Mouse (Mus musculus) adrenal gland, adult 18-20 months (tissue): ENCODE results near the gene Olfr1387. TPM values are rescaled to one million over a fixed set of nuclear protein-coding genes. Genes with fewer than 3 reads are reported as not detected.
"Not testable (repeated sequence)": the region's sequence is repeated elsewhere in the genome, so short reads cannot be mapped to it uniquely, and the experiment has no call there.

ENCODE experiments used
- DNase-seq, 2 experiments: peaks; one replicate each; pipeline ENCODE4 v3.0.0; 2021 to 2022; ENCODE audit warnings: low spot score in 2 of 2
- long read RNA-seq, 2 experiments: library from polyadenylated mRNA; stranded (forward); transcript quantifications; one replicate each; pipeline ENCODE4 v2.0.0; 2021
- total RNA-seq, 2 experiments: library from RNA; stranded (reverse); gene quantifications; 1 replicate in 1 of 2; 2 replicates in 1 of 2; pipeline ENCODE4 v1.2.3; 2021

The Olfr1387 gene
- not detected for total RNA-seq
- long read RNA-seq, experiment 1, result 0 reads
- long read RNA-seq, experiment 2, result 0 reads

- DNase-seq, result no peak
These were observed at the start of gene Olfr1387 for GRCm38 (mm10) chr11:49455043-49455442. Gene Olfr1387, plus strand, starts transcription at chr11:49455343.

DNA sequence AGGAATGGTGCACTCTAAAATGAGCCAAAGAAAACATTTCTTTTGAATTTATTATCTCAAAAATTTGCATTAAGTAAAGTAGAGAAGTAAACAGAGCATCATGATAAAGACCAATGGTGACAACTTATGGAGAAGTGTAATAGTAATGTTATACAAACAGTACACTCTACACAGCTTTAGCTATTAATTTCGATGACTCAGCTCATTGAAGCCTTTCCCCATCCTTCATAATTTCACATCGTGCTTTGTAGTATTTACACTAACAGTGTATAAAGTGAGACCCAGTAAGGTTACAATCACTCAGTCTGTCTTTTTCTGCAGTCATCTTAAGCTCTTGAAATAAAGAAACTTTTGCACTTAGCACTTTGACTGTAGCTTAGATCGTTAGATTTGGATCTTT lies 48.4 kb upstream of the Olfr1387 start:
- no peak for DNase-seq

DNA sequence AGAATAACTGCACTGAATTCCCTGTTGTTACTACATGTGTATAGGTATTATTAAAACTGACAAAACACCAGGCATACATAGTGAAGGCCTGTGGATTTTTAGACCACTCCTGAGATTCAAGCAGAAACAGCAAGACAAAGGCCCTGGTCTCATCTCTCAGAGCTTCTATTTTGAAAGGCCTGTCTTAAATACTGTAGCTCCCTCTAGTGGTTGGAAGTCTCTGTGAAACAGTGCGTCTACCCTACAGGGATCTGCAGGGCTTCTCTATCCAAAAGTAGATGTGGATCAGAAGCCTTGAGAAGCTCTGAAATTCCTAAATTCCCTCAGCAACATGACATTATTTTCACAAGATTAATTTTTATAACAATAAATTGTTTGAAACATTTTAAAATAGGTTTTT lies 44.6 kb upstream of the Olfr1387 start:
- no peak for DNase-seq

DNA sequence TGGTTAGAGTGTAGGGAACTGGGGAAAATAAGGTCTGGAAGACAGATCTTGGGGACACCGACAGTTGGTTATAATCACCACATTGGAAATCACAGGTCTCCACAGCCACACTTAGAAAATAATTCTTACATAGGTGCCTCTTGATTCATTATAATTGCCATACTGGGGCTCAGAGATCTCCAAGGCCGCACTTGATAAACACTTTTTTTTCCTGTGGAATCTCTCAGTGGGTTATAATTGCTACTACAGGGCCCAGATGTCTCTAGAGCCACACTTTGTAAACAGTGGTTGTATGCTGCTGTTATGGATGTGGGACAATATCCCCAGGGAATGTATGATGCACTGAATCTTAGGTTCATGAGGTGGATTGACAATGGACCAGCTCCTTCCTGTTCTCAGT lies 32.4 kb upstream of the Olfr1387 start, which contains the start of gene Olfr1389:
Gene Olfr1389 (plus strand): TSS at position 301 of the 400 bp plus-strand sequence.
- no peak for DNase-seq

GRCm38 (mm10) chr11:49425257-49425927 lies 29.8 kb upstream of the Olfr1387 start:
- DNase-seq, result no peak

DNA sequence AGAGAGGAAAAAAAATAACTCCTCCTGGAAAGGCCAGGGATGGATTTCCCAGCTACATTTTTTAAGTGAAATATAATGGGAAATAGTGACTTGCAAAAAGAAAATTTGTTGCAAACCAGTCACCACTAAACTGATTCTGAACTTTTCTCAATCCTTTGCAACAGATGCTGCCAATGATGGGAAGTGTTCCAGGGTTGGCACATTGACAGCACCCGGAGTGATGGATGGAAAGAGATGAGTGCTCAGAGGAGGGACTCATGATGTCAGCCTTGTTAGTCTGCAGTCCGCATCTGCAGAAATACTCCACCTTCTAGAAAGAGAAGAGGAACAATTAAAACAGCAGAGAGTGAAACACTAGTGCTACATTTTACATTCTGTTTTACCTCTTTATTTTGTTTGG lies 25.5 kb upstream of the Olfr1387 start:
- no peak for DNase-seq

GRCm38 (mm10) chr11:49436411-49436810 lies 18.7 kb upstream of the Olfr1387 start, which contains the start of gene Olfr1388:
Gene Olfr1388, plus strand, starts transcription at chr11:49436624.
- peak in 1 of 2 experiments; percentile 19 for DNase-seq

DNA sequence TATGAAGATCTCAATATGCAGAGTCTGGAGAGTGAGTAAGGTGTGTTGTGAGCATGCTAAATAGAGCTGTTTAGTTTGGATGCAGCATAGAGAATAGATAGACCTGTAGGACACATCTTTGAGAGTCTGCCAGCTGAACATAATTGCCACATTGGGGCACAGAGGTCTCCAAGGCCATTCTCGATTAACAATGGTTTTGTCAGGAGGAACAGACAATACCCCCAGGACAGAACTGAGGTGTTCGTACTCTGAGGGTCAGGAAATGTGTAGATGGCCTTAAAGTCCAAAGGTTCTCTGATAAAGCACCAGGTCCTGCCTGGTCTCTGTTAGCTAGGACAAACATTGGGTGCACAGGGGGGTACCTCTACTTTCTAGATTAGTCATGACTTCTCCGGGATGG lies 9.6 kb downstream of the Olfr1387 start, which contains the start of gene Olfr1386:
Gene Olfr1386 (plus strand): TSS at position 301 of the 400 bp plus-strand sequence.
- not testable (repeated sequence) for DNase-seq

- no peak for DNase-seq
These were observed 30.8 kb downstream of the Olfr1387 start for GRCm38 (mm10) chr11:49485973-49486372.

GRCm38 (mm10) chr11:49488770-49489169 lies 33.6 kb downstream of the Olfr1387 start, which contains the start of gene Olfr1385:
Gene Olfr1385, plus strand, starts transcription at chr11:49489070.
- not testable (repeated sequence) for DNase-seq

Other genes starting within 250 kb of the Olfr1387 start
- 100 to 1,000 TPM; 114 to 141 TPM for gene Mgat1, start 211.2 kb upstream of the Olfr1387 start, total RNA-seq
- gene Olfr1393, start 177.0 kb upstream of the Olfr1387 start, total RNA-seq, result not detected
- under 1 TPM in 1 of 2 experiments, not detected in 1; 0.10 TPM for gene Olfr1392, start 170.1 kb upstream of the Olfr1387 start, total RNA-seq
- gene Olfr10, start 150.6 kb upstream of the Olfr1387 start, total RNA-seq, result not detected
- not detected for gene Olfr1391, start 132.6 kb upstream of the Olfr1387 start, total RNA-seq
- not detected for gene Olfr1390, start 120.2 kb upstream of the Olfr1387 start, total RNA-seq
- not detected for gene Olfr1389, start 32.3 kb upstream of the Olfr1387 start, total RNA-seq
- under 1 TPM in 1 of 2 experiments, not detected in 1; 0.17 TPM for gene Olfr1388, start 18.7 kb upstream of the Olfr1387 start, total RNA-seq
- not detected for gene Olfr1386, start 9.7 kb downstream of the Olfr1387 start, total RNA-seq
- gene Olfr1385, start 33.7 kb downstream of the Olfr1387 start, total RNA-seq, result not detected
- not detected for gene Olfr1384, start 51.4 kb downstream of the Olfr1387 start, total RNA-seq
- gene Olfr1383, start 64.3 kb downstream of the Olfr1387 start, total RNA-seq, result under 1 TPM; 0.56 to 0.61 TPM
- not detected for gene Olfr1382, start 72.9 kb downstream of the Olfr1387 start, total RNA-seq
- gene Olfr1381, start 88.1 kb downstream of the Olfr1387 start, total RNA-seq, result not detected
- gene Olfr1380, start 101.5 kb downstream of the Olfr1387 start, total RNA-seq, result not detected
- gene Flt4, start 153.9 kb downstream of the Olfr1387 start, total RNA-seq, result 10 to 100 TPM; 14.4 to 14.5 TPM
- gene Scgb3a1, start 208.3 kb downstream of the Olfr1387 start, total RNA-seq, result not detected